Mouse (Mus musculus) G1E (cell line): ENCODE results near the gene Jmjd1c.

Experiments
- GATA1 ChIP-seq: IDR thresholded peaks from 2 replicates; pipeline ENCODE4 v1.6.1; 2012; ENCODE audit warnings: borderline replicate concordance, low read length, inconsistent platforms, mixed read lengths
- TAL1 ChIP-seq: conservative IDR thresholded peaks from 2 replicates; pipeline ENCODE4 v1.6.1; 2012; ENCODE audit warnings: low read depth, low read length, inconsistent platforms, mixed read lengths

DNA sequence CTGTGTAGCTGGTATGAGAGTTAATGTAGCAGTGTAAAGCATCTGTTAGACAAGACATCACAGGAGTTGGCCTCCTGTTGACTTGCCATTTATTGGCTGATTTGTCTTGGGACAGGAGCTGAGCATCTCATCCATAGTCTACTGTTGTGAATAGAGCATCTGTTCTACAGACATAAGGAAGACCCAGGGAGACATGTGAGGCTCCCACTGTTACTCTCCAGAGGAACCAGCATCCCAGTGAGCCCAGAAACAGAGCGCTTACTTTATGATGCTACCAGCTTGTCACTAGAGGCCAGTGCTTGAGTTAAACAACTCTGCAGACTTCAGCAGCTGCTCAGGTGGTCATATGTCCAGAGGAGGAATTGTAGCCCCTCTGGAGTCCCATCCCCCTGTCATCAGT, 157.2 kb downstream of the Jmjd1c start:
- no peak for TF ChIP-seq GATA1
- no peak for TF ChIP-seq TAL1
